Mouse (Mus musculus) kidney, postnatal 10 days (tissue): ENCODE measurements at regions not wholly inside any gene's neighbourhood (a gene's known extent, or its start where the extent isn't known, plus 50 kb on each side); places are given as distances from the start of the nearest gene placed in this dataset.
A peak's percentile ranks its signal among the peaks of the same experiment; 100 is the strongest.
"Not testable (repeated sequence)": the region's sequence is repeated elsewhere in the genome, so short reads cannot be mapped to it uniquely, and the experiment has no call there.

Experiments used
- DNase-seq: peaks from one replicate; pipeline ENCODE4 v3.0.0; 2021; ENCODE audit warnings: mixed read lengths

DNA sequence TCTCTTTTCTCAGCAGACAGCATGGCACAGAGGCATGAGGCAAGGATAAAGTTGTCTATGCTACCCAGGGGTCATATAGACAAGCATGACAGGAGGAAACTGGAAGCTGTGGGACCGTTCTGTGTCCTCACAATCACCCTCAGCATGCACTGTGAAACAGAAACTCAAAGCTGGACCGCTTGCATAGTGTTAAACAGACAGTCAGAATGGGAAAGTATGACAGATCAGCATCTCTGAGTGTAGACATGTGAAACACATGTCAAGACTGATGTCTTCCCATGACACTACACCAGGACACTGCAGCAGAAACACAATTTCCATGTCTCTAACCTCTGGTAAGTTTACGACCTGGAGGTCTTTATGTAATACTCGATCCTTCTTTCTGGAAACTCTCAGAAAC lies 330.9 kb upstream of the Intu start:
- DNase-seq = no peak

- DNase-seq = no peak
Observed at GRCm38 (mm10) chr3:40206326-40206725, 324.8 kb upstream of the Intu start.

GRCm38 (mm10) chr3:40211793-40212192 lies 319.3 kb upstream of the Intu start:
- DNase-seq = no peak

- no peak for DNase-seq
Observed at GRCm38 (mm10) chr3:40226772-40227171, 304.3 kb upstream of the Intu start.

DNA sequence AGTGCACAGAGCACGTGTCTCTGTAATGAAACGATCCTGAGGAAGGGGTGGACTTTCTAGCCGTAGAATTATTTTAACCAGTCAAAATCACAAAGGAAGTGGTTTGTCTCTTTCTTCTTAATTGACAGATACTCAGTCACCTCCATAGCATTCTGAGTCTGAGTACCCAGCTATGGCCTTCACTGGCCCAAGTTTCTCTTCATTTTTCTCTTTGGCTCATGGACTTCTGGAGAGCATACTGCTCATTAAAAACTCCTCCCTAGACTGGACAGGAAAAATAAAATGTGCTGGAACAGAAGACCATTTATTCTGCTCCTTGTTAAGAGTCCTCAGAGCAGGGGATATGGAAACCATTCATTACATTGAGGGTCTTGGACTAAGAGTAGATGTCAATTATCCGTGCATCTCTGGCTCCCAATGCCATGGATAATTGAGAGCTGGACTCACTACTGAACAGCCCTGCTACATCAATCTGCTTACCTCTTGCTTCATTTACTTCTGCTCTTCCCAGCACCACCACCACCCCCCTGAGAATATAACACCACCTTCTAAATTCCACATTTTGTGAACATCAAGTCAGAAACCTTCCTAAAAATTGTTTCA lies 287.5 kb upstream of the Intu start:
- no peak for DNase-seq

DNA sequence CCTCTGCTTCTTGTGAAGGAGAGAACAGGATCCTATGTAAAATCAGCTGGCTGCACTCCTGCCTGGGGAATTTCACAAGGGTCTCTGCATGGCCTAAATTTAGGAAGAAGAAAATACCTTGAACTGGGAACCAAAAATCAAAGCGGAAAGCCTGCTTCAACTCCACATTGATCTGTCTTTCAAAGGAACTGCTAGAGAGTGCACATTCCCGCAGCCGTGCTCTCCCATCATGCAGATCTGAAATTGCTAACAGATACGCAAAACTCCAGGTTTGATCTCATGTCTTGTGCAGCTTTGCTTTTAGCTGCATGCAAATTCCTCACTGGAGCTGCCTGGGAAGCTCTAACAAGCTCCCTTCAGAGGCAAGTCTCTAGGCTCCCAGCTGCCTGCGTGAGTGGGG lies 276.7 kb upstream of the Intu start:
- DNase-seq = no peak

- DNase-seq = no peak
Observed at GRCm38 (mm10) chr3:40262536-40262935, 268.6 kb upstream of the Intu start.

- DNase-seq = no peak
Observed at GRCm38 (mm10) chr3:40267514-40267913, 263.6 kb upstream of the Intu start.

GRCm38 (mm10) chr3:40282926-40283325 lies 248.2 kb upstream of the Intu start:
- DNase-seq = no peak

GRCm38 (mm10) chr3:40286959-40287710 lies 244.0 kb upstream of the Intu start:
- no peak for DNase-seq

DNA sequence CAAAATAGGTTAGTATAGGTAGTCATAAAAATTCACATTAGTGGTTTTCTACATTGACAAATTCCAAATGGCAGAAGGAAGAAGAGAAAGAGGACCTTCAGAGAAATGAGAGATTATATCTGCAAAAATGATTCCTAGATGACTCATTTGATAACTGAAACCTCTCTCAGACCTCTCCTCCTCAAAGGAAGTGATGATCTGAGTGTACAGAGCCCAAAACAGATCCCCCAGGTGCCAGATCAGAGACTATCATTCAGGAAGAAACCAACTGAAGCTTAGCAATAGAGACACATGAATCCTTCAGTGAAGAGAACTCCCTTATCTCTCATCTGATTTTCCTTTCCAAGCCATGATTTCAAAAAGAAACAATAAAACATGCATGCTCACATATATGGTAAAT lies 234.0 kb upstream of the Intu start:
- no peak for DNase-seq

GRCm38 (mm10) chr3:40320319-40320718 lies 210.8 kb upstream of the Intu start:
- no peak for DNase-seq

DNA sequence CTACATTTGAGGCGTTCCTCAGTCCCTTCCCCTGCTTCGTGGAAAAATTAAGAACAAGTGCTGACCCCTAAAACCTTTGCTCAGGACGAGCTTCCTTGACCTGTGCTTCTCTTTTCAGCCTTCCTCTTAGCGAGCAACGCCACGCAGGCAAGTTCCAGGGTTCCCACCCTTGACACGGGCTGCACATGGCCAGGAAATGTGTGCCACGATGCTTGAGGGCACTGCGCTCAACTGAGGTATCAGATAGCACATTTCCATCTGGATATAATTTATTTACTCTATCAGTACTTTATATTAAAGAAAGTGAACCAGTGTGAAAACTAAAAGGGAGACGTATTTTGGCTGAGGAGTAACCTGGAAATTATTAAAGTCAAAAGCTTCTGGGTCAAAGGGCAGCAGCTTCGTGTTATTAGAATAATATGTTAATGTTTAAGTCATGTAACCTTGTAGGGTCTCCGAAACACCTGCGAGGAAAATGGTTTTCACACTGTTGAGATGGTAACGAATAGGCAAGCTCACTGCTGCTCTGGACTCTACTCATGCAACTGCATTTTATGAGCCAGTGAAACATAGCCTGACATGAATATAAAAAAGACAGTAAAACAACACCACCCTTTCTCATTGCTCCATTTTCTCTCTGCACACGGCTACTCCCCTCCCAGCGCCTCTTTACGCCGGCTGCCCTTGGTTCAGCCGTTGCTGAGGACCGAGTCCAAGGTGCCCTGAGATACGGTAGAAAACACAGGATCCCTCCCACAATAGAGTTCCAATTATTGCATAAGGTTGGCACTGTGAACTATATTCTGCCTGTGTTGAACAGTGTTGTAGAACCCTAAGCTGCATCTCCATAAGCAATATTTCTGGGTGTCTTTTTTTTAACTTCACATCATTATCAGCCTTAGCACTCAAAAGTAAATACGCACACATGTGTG lies 204.9 kb upstream of the Intu start:
- DNase-seq = peak; percentile 10

GRCm38 (mm10) chr3:40339492-40340030 lies 191.5 kb upstream of the Intu start:
- DNase-seq = no peak

DNA sequence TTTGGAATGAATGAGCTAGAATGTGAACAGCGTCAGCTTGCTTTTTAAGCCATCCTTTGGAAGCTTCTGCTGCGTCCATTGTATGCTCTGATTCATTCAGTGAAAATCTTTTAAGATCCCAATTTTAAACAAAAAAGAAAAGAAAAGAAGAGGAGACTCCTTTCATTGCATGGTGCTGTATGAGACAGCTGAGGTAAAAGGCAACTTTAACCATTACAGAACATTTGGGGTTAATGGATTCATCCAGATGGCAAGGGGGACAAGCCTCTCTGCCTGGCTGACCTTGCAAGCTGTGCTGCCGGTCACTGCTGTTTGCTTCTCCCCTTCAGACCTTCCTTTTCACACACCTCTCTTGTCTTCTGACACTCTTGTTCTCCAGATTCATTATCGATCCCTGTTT lies 176.0 kb upstream of the Intu start:
- DNase-seq = no peak

DNA sequence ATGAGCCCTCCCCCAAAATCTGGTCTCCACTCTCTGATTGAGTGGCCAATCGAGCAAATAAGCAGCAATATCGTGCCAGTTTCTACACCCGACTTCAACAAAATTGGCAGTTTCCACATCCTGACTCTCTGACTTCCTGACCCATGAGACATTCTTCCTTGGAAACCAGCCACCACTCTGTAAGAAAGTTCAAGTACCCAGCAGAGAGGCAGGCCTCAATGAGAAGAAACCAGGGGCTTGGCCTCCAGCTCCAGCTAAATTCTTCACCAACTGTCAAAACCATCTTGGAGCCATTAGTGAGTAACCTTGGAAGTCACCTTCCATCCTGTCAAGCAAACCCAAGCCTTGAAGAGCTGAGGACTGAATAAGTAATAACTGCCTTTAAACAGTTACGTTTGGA lies 162.7 kb upstream of the Intu start:
- DNase-seq = peak; percentile 9

DNA sequence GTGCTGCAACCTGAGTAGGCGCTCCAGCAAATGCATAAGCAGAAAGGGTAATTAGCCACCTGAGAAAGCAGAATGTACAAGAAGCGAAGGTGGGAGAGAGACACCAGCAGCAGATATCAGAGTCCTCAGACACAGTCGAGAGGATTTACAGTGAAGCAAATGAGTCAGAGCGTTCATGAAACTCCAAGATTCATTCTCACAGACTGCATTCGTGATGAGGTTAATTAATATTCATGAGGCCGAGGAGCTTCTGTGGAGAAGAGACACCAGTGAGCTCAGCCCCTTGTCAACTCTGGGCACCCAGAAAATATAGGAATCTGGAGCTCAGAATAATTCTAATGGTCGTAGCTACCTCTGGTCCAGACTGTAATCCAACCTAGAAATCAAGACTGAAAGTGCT lies 159.7 kb upstream of the Intu start:
- DNase-seq = no peak

GRCm38 (mm10) chr3:40376220-40376619 lies 154.9 kb upstream of the Intu start:
- not testable (repeated sequence) for DNase-seq

- peak; percentile 38 for DNase-seq
Observed at GRCm38 (mm10) chr3:40377416-40377815, 153.7 kb upstream of the Intu start.

- no peak for DNase-seq
Observed at GRCm38 (mm10) chr3:40379063-40379462, 152.0 kb upstream of the Intu start.

- DNase-seq = peak; percentile 71
Observed at GRCm38 (mm10) chr3:40391631-40392030, 139.5 kb upstream of the Intu start.

- peak; percentile 28 for DNase-seq
Observed at GRCm38 (mm10) chr3:40398184-40398583, 132.9 kb upstream of the Intu start.

DNA sequence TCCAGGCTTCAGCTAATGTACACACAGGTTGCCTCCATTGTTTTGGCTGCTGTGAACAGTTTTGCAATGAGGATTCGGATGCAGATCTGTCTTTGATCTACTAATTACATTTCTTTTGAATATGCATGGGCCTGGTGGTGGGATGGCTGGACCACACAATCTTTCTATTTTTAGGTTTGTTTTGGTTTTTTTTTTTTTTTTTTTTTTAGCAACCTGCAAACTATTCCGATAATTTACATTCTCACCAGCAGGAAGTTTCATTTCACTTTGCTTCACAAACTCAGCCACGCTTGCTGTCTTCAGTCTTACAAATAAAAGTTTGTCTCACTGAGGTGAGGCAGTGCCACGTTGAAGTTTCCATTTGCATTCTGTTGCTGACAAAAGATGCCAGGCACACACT lies 127.7 kb upstream of the Intu start:
- no peak for DNase-seq
